Mouse (Mus musculus): Measurements from ENCODE around the gene Grik2. TPM values are rescaled to one million over a fixed set of nuclear protein-coding genes. Genes with fewer than 3 reads are reported as not detected.
"Not testable (repeated sequence)": the region's sequence is repeated elsewhere in the genome, so short reads cannot be mapped to it uniquely, and the experiment has no call there.

The Grik2 gene
- total RNA-seq, 1 experiment: 0.22 TPM

DNA sequence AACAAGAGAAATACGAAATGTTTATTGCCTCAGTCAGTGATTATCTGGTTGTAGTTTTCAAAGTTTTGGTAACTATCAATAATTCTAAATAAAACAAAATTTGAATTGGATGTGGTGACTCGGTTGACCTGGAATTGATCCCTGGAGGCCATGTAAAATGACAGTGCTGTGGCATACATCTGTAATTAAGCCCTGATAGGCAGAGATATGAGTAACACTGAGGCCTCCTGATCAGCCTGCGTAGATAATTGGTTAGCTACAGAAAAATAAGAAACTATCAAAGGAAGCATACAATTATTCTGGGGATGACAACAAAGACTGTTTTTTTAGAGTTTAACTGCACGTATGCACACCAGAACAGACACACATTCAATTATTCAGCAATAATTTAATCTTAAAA lies 634.4 kb downstream of the Grik2 start:
- Histone ChIP-seq H3K36me3 (ENCODE audit: control insufficient read depth, insufficient read depth, low read length, poor library complexity, severe bottlenecking) (no peaks in the 10 kb centered on the region), H3K4me1 (ENCODE audit: control insufficient read depth in 2 of 2, insufficient read depth in 2 of 2, low read length in 2 of 2, poor library complexity in 1 of 2) (no peaks in the 10 kb centered on the region), H3K27ac (ENCODE audit: insufficient read depth, low read depth, low read length, poor library complexity, severe bottlenecking) (no peak overlapping the region), H3K9me3 (ENCODE audit: control insufficient read depth, insufficient read depth, low read depth, low read length) (no peaks in the 10 kb centered on the region), H3K9ac (ENCODE audit: insufficient read depth, low read depth, low read length, poor library complexity, severe bottlenecking) (no peak overlapping the region), H3K4me3 (ENCODE audit: insufficient read depth in 1 of 2, low read depth in 1 of 2, low read length in 2 of 2, poor library complexity in 1 of 2, severe bottlenecking in 1 of 2) (no peak overlapping the region)
- no peak for TF ChIP-seq HCFC1 (IDR thresholded peaks at IDR 0.05; ENCODE audit: borderline replicate concordance, insufficient read depth, low read length)
- no peak for TF ChIP-seq MAFK (IDR thresholded peaks at IDR 0.05; ENCODE audit: insufficient read depth, low read depth, low read length)
- TF ChIP-seq ZNF384 (IDR thresholded peaks at IDR 0.05; ENCODE audit: low read depth, low read length): no peak
- TF ChIP-seq CHD2 (IDR thresholded peaks at IDR 0.05; ENCODE audit: low read depth, low read length): no peak
- in situ Hi-C loops (cut with MboI; ENCODE audit: low sequenced_read_pairs in 2 of 2, unreplicated experiment in 2 of 2): no loop called here
- DNase-seq (ENCODE audit: low read depth, low spot score): no peak

DNA sequence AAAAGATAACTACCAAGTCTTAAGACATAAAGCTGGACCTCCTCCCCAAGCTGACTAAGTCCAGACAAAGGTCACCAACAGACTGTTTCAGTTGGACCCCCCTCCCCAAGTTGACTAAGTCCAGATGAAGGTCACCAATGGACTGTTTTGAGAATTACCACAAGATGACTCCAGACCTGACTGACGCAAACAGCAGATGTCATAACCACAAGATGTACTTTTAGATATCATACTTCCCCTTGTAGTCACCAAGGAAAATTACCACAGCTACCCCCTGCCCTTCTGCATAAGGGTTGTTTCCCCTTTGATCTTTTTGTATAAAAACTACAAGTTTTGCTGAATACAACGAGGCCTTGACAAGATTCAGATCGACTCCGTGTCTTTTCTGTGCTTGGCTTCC lies 637.1 kb downstream of the Grik2 start:
- not testable (repeated sequence) for H3K9ac ChIP-seq (ENCODE audit: insufficient read depth, low read depth, low read length, poor library complexity, severe bottlenecking)

DNA sequence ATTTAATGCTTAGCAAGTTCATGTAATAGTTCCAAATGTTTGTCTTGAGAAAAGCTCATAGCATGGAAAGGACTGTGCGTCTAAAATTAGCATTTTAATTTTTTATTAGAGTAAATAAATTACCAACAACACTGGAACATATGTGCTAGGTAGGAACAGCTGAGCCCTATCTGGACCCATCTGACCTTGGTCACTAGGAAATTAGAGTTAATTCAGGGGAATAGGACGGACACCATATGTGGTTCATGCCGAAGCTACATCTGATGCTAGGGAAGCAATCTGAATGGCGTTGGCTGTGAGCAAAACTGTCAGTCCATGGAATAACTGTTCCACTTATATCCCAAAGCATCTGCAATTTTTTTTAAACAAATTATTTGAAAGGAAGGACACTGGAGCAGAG lies 638.9 kb downstream of the Grik2 start:
- Histone ChIP-seq H3K36me3 (ENCODE audit: control insufficient read depth, insufficient read depth, low read length, poor library complexity, severe bottlenecking) (no peaks in the 10 kb centered on the region), H3K4me1 (ENCODE audit: control insufficient read depth in 2 of 2, insufficient read depth in 2 of 2, low read length in 2 of 2, poor library complexity in 1 of 2) (no peaks in the 10 kb centered on the region), H3K9me3 (ENCODE audit: control insufficient read depth, insufficient read depth, low read depth, low read length) (no peaks in the 10 kb centered on the region), H3K27ac (ENCODE audit: insufficient read depth, low read depth, low read length, poor library complexity, severe bottlenecking) (no peak overlapping the region), H3K9ac (ENCODE audit: insufficient read depth, low read depth, low read length, poor library complexity, severe bottlenecking) (no peak overlapping the region), H3K4me3 (ENCODE audit: insufficient read depth in 1 of 2, low read depth in 1 of 2, low read length in 2 of 2, poor library complexity in 1 of 2, severe bottlenecking in 1 of 2) (no peak overlapping the region)
- TF ChIP-seq HCFC1 (IDR thresholded peaks at IDR 0.05; ENCODE audit: borderline replicate concordance, insufficient read depth, low read length): no peak
- TF ChIP-seq ZNF384 (IDR thresholded peaks at IDR 0.05; ENCODE audit: low read depth, low read length): no peak
- no peak for TF ChIP-seq ZC3H11A (IDR thresholded peaks at IDR 0.05; ENCODE audit: borderline replicate concordance, low read depth, low read length)
- no peak for TF ChIP-seq CHD2 (IDR thresholded peaks at IDR 0.05; ENCODE audit: low read depth, low read length)
- TF ChIP-seq MAFK (IDR thresholded peaks at IDR 0.05; ENCODE audit: insufficient read depth, low read depth, low read length): no peak
- DNase-seq (ENCODE audit: low read depth, low spot score): no peak
- in situ Hi-C loops (cut with MboI; ENCODE audit: low sequenced_read_pairs in 2 of 2, unreplicated experiment in 2 of 2): no loop called here

More for the DNA sequence above, 637.1 kb downstream of the Grik2 start:
- in situ Hi-C loops (cut with MboI; ENCODE audit: low sequenced_read_pairs in 2 of 2, unreplicated experiment in 2 of 2); DNase-seq (ENCODE audit: low read depth, low spot score); H3K27ac ChIP-seq (ENCODE audit: insufficient read depth, low read depth, low read length, poor library complexity, severe bottlenecking); H3K9me3 ChIP-seq (ENCODE audit: control insufficient read depth, insufficient read depth, low read depth, low read length); H3K36me3 ChIP-seq (ENCODE audit: control insufficient read depth, insufficient read depth, low read length, poor library complexity, severe bottlenecking); H3K4me1 ChIP-seq (ENCODE audit: control insufficient read depth in 2 of 2, insufficient read depth in 2 of 2, low read length in 2 of 2, poor library complexity in 1 of 2); H3K4me3 ChIP-seq (ENCODE audit: insufficient read depth in 1 of 2, low read depth in 1 of 2, low read length in 2 of 2, poor library complexity in 1 of 2, severe bottlenecking in 1 of 2): not testable (repeated sequence)

DNA sequence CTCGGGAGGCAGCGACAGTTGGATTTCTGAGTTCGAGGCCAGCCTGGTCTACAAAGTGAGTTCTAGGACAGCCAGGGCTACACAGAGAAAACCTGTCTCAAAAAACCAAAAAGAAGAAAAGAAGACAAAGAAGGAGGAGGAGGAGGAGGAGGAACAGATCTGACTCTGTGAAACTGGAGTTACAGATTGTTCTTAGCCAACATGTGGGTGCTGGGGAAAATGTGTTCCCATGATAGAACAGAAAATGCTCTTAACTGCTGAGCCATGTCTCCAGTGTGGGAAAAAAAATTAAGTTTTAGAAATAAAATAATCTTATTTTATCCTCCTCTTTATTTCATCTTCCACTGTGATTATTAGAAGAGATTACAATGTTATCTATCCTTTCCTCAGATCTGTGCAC lies 645.9 kb downstream of the Grik2 start:
- in situ Hi-C loops (cut with MboI; ENCODE audit: low sequenced_read_pairs in 2 of 2, unreplicated experiment in 2 of 2): no loop called here
- no peak for DNase-seq (ENCODE audit: low read depth, low spot score)
- no peak overlapping the region for H3K9ac ChIP-seq (ENCODE audit: insufficient read depth, low read depth, low read length, poor library complexity, severe bottlenecking)
- no peaks in the 10 kb centered on the region for H3K4me1 ChIP-seq (ENCODE audit: control insufficient read depth in 2 of 2, insufficient read depth in 2 of 2, low read length in 2 of 2, poor library complexity in 1 of 2)
- TF ChIP-seq ZC3H11A (IDR thresholded peaks at IDR 0.05; ENCODE audit: borderline replicate concordance, low read depth, low read length): no peak
- TF ChIP-seq CHD2 (IDR thresholded peaks at IDR 0.05; ENCODE audit: low read depth, low read length): no peak
- no peak for TF ChIP-seq HCFC1 (IDR thresholded peaks at IDR 0.05; ENCODE audit: borderline replicate concordance, insufficient read depth, low read length)
- no peak for TF ChIP-seq MAFK (IDR thresholded peaks at IDR 0.05; ENCODE audit: insufficient read depth, low read depth, low read length)
- TF ChIP-seq ZNF384 (IDR thresholded peaks at IDR 0.05; ENCODE audit: low read depth, low read length): no peak
- no peaks in the 10 kb centered on the region; the same call in 1 of the 2 replicates for H3K9me3 ChIP-seq (ENCODE audit: control insufficient read depth, insufficient read depth, low read depth, low read length)
- no peak overlapping the region for H3K27ac ChIP-seq (ENCODE audit: insufficient read depth, low read depth, low read length, poor library complexity, severe bottlenecking)
- H3K36me3 ChIP-seq (ENCODE audit: control insufficient read depth, insufficient read depth, low read length, poor library complexity, severe bottlenecking): no peaks in the 10 kb centered on the region
- H3K4me3 ChIP-seq (ENCODE audit: insufficient read depth in 1 of 2, low read depth in 1 of 2, low read length in 2 of 2, poor library complexity in 1 of 2, severe bottlenecking in 1 of 2): no peak overlapping the region

DNA sequence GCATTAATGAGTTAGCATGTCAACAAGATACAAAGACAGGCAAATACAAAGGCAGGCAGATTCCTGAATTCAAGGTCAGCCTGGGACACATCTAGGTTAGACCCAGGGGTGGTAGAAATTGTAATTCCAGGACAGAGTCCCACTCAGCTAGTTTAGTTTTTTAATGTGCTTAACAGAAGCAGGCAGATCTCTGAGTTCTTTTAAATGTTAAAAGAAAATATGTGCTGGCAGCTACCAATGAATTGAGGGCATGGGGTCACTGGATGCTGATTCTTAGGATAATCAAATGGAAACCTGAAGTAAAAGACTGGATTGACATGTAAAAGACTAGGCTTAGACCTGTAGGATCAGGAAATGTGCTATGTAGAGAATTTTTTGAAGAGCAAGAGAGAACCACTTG lies 651.8 kb downstream of the Grik2 start:
- no peak for TF ChIP-seq ZNF384 (IDR thresholded peaks at IDR 0.05; ENCODE audit: low read depth, low read length)
- no peak for TF ChIP-seq CHD2 (IDR thresholded peaks at IDR 0.05; ENCODE audit: low read depth, low read length)
- TF ChIP-seq HCFC1 (IDR thresholded peaks at IDR 0.05; ENCODE audit: borderline replicate concordance, insufficient read depth, low read length): no peak
- TF ChIP-seq MAFK (IDR thresholded peaks at IDR 0.05; ENCODE audit: insufficient read depth, low read depth, low read length): no peak
- no peak for TF ChIP-seq ZC3H11A (IDR thresholded peaks at IDR 0.05; ENCODE audit: borderline replicate concordance, low read depth, low read length)
- Histone ChIP-seq H3K9ac (ENCODE audit: insufficient read depth, low read depth, low read length, poor library complexity, severe bottlenecking) (no peak overlapping the region), H3K9me3 (ENCODE audit: control insufficient read depth, insufficient read depth, low read depth, low read length) (no peaks in the 10 kb centered on the region; the same call in 1 of the 2 replicates), H3K27ac (ENCODE audit: insufficient read depth, low read depth, low read length, poor library complexity, severe bottlenecking) (no peak overlapping the region; the same call in 1 of the 2 replicates), H3K36me3 (ENCODE audit: control insufficient read depth, insufficient read depth, low read length, poor library complexity, severe bottlenecking) (no peaks in the 10 kb centered on the region), H3K4me3 (ENCODE audit: insufficient read depth in 1 of 2, low read depth in 1 of 2, low read length in 2 of 2, poor library complexity in 1 of 2, severe bottlenecking in 1 of 2) (no peak overlapping the region), H3K4me1 (ENCODE audit: control insufficient read depth in 2 of 2, insufficient read depth in 2 of 2, low read length in 2 of 2, poor library complexity in 1 of 2) (peaks cover 0 to 2% of the 10 kb centered on the region in 2 experiments; a peak in 2 of 4 replicates)
- peak; percentile 24 for DNase-seq (ENCODE audit: low read depth, low spot score)
- in situ Hi-C loops (cut with MboI; ENCODE audit: low sequenced_read_pairs in 2 of 2, unreplicated experiment in 2 of 2): no loop called here
